In genomic region chr9:54863363-54864281, GRCm38 (mm10) we compare ENCODE assay signal across 8 mouse cellular contexts. TPM values are rescaled to one million over a fixed set of nuclear protein-coding genes. Genes with fewer than 3 reads are reported as not detected.
DNase-seq lines count a peak whose midpoint lies in the region; ATAC-seq and TF ChIP-seq lines count a peak whose summit lies in the region.

TSS of gene Ireb2 (plus strand) at chr9:54863789.

- peak within 1 kb of the TSS; percentile 75 to 97 for H3K4me3 ChIP-seq in MEL (ENCODE audit: control insufficient read depth in 1 of 2, insufficient read depth in 1 of 2, low read depth in 2 of 2, low read length in 2 of 2)
- H3K4me3 ChIP-seq in cerebellum, adult 2 months (replicated peaks; ENCODE audit: insufficient read depth, low read depth, low read length), result peak within 1 kb of the TSS; percentile 94
- peak within 1 kb of the TSS; percentile 96 for H3K4me3 ChIP-seq in lung, embryonic 16.5 days (ENCODE audit: low read length)

- H3K27ac ChIP-seq in MEL (ENCODE audit: control insufficient read depth, low read depth, low read length), result peak within 1 kb of the TSS; percentile 54
- H3K27ac ChIP-seq in cerebellum, adult 2 months (ENCODE audit: insufficient read depth, low read length), result no peak within 1 kb of the TSS
- peak within 1 kb of the TSS; percentile 92 for H3K27ac ChIP-seq in lung, embryonic 16.5 days (ENCODE audit: low read length)

- peak; percentile 93 to 97 for ATAC-seq in hematopoietic stem cell, adult 5-6 weeks (replicated peaks in 1 of 2; ENCODE audit: insufficient read depth in 1 of 2, low FRiP score in 2 of 2, low TSS enrichment in 1 of 2, low read depth in 1 of 2, poor library complexity in 2 of 2, severe bottlenecking in 2 of 2)
- peak; percentile 99 for ATAC-seq in lung, embryonic 16.5 days (ENCODE audit: low read depth)

- H3K4me1 ChIP-seq in MEL (ENCODE audit: control insufficient read depth in 1 of 2, insufficient read depth in 2 of 2, low read length in 2 of 2), result peaks cover 0 to 4% of the 10 kb centered on the region in 2 experiments; a peak in 2 of 4 replicates
- H3K4me1 ChIP-seq in cerebellum, adult 2 months (ENCODE audit: control insufficient read depth, insufficient read depth, low read length), result peaks cover 9% of the 10 kb centered on the region
- H3K4me1 ChIP-seq in lung, embryonic 16.5 days (replicated peaks; ENCODE audit: control insufficient read depth, insufficient read depth, low read length), result peaks cover 12% of the 10 kb centered on the region

- no peak for TF ChIP-seq CTCF in MEL (IDR thresholded peaks at IDR 0.05 in 2 of 3, conservative IDR thresholded peaks at IDR 0.05 in 1 of 3; ENCODE audit: control insufficient read depth in 1 of 3, insufficient read depth in 1 of 3, low read depth in 2 of 3, low read length in 3 of 3, poor library complexity in 1 of 3, severe bottlenecking in 1 of 3)
- no peak for TF ChIP-seq CTCF in cerebellum, adult 2 months (IDR thresholded peaks at IDR 0.05; ENCODE audit: borderline replicate concordance, insufficient read depth, low read depth, low read length)

- H3K9ac ChIP-seq in MEL (ENCODE audit: control insufficient read depth, low read depth, low read length, poor library complexity, severe bottlenecking), result peak within 1 kb of the TSS; percentile 96
- peak within 1 kb of the TSS; percentile 99 for H3K9ac ChIP-seq in lung, embryonic 16.5 days (ENCODE audit: low read length)

- peaks cover 27% of the 10 kb centered on the region for H3K79me2 ChIP-seq in MEL (ENCODE audit: control insufficient read depth, insufficient read depth, low read length, poor library complexity)

- peak within 1 kb of the TSS; percentile 84 for H3K4me2 ChIP-seq in lung, embryonic 16.5 days (ENCODE audit: low read depth, low read length)

- no peak for TF ChIP-seq RAD21 in MEL (IDR thresholded peaks at IDR 0.05; ENCODE audit: low read depth, low read length)

- under 1% methylated on average over 72 of the region's 72 CpGs for WGBS in cerebellum, adult 2 months
- WGBS in lung, embryonic 16.5 days, result 0% methylated on average over 71 of the region's 72 CpGs

- H3K27me3 ChIP-seq in MEL (ENCODE audit: control insufficient read depth in 1 of 2, insufficient read depth in 2 of 2, low read length in 2 of 2), result peaks cover 0 to 3% of the 10 kb centered on the region in 2 experiments; a peak in 1 of 4 replicates
- no peaks in the 10 kb centered on the region for H3K27me3 ChIP-seq in cerebellum, adult 2 months (ENCODE audit: control insufficient read depth, insufficient read depth, low read length)
- no peaks in the 10 kb centered on the region; the same call in 1 of the 2 replicates for H3K27me3 ChIP-seq in lung, embryonic 16.5 days (ENCODE audit: control insufficient read depth, insufficient read depth, low read depth, low read length)

- peak; percentile 97 for DNase-seq in MEL (ENCODE audit: low read depth, low spot score)
- DNase-seq in cerebellum, adult 2 months, result peak; percentile 98
- peak; percentile 99 for DNase-seq in forelimb bud, embryonic 11.5 days (ENCODE audit: low read depth, low spot score)
- DNase-seq in layer of hippocampus, adult 9-10 months (ENCODE audit: low spot score), result peak; percentile 96
- DNase-seq in ovary, postnatal 10 days (ENCODE audit: low spot score), result peak; percentile 97
- peak; percentile 98 to 100 for DNase-seq in thymus, postnatal 10 days (ENCODE audit: low spot score in 2 of 2)

- peak; percentile 60 to 71; a peak in 2 of 4 replicates for TF ChIP-seq POLR2A in MEL (IDR thresholded peaks at IDR 0.05; ENCODE audit: control insufficient read depth in 1 of 2, insufficient read depth in 1 of 2, low read depth in 1 of 2, low read length in 2 of 2, poor library complexity in 1 of 2)
- TF ChIP-seq POLR2A in cerebellum, adult 2 months (IDR thresholded peaks at IDR 0.05; ENCODE audit: borderline replicate concordance, insufficient read depth, low read length), result peak; percentile 74

- H3K36me3 ChIP-seq in MEL (ENCODE audit: control insufficient read depth in 1 of 2, insufficient read depth in 2 of 2, low read length in 2 of 2), result peaks cover 20 to 25% of the 10 kb centered on the region in 2 experiments
- H3K36me3 ChIP-seq in lung, embryonic 16.5 days (ENCODE audit: control insufficient read depth, insufficient read depth, low read length), result peaks cover 15% of the 10 kb centered on the region

- TF ChIP-seq EP300 in MEL (IDR thresholded peaks at IDR 0.05; ENCODE audit: low read depth in 1 of 2, low read length in 2 of 2), result no peak

- H3K9me3 ChIP-seq in MEL (replicated peaks; ENCODE audit: insufficient read depth, low read length), result no peaks in the 10 kb centered on the region
- H3K9me3 ChIP-seq in lung, embryonic 16.5 days (ENCODE audit: control insufficient read depth, low read length), result no peaks in the 10 kb centered on the region

TF ChIP-seq in MEL, 35 proteins besides CTCF, POLR2A, EP300 and RAD21:
- TF ChIP-seq POLR2AphosphoS5 (IDR thresholded peaks at IDR 0.05; ENCODE audit: borderline replicate concordance, low read depth, low read length), result no peak
- no peak for TF ChIP-seq SMC3 (IDR thresholded peaks at IDR 0.05; ENCODE audit: low read depth, low read length)
- peak; percentile 43; the same call in 1 of the 2 replicates for TF ChIP-seq UBTF (IDR thresholded peaks at IDR 0.05; ENCODE audit: borderline replicate concordance, insufficient read depth, low read depth, low read length)
- 0 out of 2 replicates have a peak, but pooled peaks have one; percentile 6 for TF ChIP-seq TCF12 (IDR thresholded peaks at IDR 0.05; ENCODE audit: low read depth, low read length)
- peak; percentile 64 for TF ChIP-seq NELFE (IDR thresholded peaks at IDR 0.05; ENCODE audit: low read depth, low read length)
- TF ChIP-seq MAZ (IDR thresholded peaks at IDR 0.05; ENCODE audit: low read depth, low read length), result peak; percentile 55; the same call in 1 of the 2 replicates
- peak; percentile 76 for TF ChIP-seq ELF1 (IDR thresholded peaks at IDR 0.05; ENCODE audit: low read depth, low read length)
- TF ChIP-seq ZNF384 (IDR thresholded peaks at IDR 0.05; ENCODE audit: low read depth, low read length), result no peak
- TF ChIP-seq HCFC1 (IDR thresholded peaks at IDR 0.05; ENCODE audit: low read depth, low read length), result peak; percentile 86
- no peak for TF ChIP-seq GABPA (IDR thresholded peaks at IDR 0.05; ENCODE audit: low read depth, low read length)
- TF ChIP-seq POLR2AphosphoS2 (IDR thresholded peaks at IDR 0.05; ENCODE audit: low read length), result peak; percentile 62; the same call in 1 of the 2 replicates
- TF ChIP-seq NRF1 (IDR thresholded peaks at IDR 0.05; ENCODE audit: insufficient read depth, low read depth, low read length, poor library complexity, severe bottlenecking), result peak; percentile 85
- no peak for TF ChIP-seq BHLHE40 (IDR thresholded peaks at IDR 0.05; ENCODE audit: borderline replicate concordance, low read depth, low read length)
- no peak for TF ChIP-seq USF2 (IDR thresholded peaks at IDR 0.05; ENCODE audit: borderline replicate concordance in 1 of 2, insufficient read depth in 1 of 2, low read depth in 1 of 2, low read length in 2 of 2)
- no peak for TF ChIP-seq TBP (IDR thresholded peaks at IDR 0.05; ENCODE audit: low read depth, low read length)
- TF ChIP-seq CHD2 (IDR thresholded peaks at IDR 0.05; ENCODE audit: low read length), result peak; percentile 99
- TF ChIP-seq MXI1 (IDR thresholded peaks at IDR 0.05; ENCODE audit: low read depth, low read length), result peak; percentile 48; the same call in 1 of the 2 replicates
- TF ChIP-seq JUND (IDR thresholded peaks at IDR 0.05; ENCODE audit: low read depth, low read length), result no peak
- no peak for TF ChIP-seq CHD1 (IDR thresholded peaks at IDR 0.05; ENCODE audit: low read depth, low read length)
- TF ChIP-seq TAL1 (IDR thresholded peaks at IDR 0.05; ENCODE audit: low read length), result no peak
- TF ChIP-seq MAX (IDR thresholded peaks at IDR 0.05; ENCODE audit: low read length), result no peak
- TF ChIP-seq GATA1 (IDR thresholded peaks at IDR 0.05; ENCODE audit: low read depth, low read length), result no peak
- no peak for TF ChIP-seq ETS1 (IDR thresholded peaks at IDR 0.05; ENCODE audit: low read depth, low read length)
- TF ChIP-seq SIN3A (IDR thresholded peaks at IDR 0.05; ENCODE audit: low read length), result peak; percentile 87
- TF ChIP-seq MYC (IDR thresholded peaks at IDR 0.05; ENCODE audit: low read depth, low read length), result no peak
- no peak for TF ChIP-seq MAFK (IDR thresholded peaks at IDR 0.05; ENCODE audit: borderline replicate concordance, low read depth, low read length)

RNA-seq across cellular contexts. Expression of gene Ireb2, which starts in this region (rescaled TPM):
- 13.8 and 16.0 TPM in 2 replicates for total RNA-seq in MEL (2012; rRNA removed)
- polyA plus RNA-seq in MEL (2012; ENCODE audit: insufficient read depth in 1 of 2, insufficient read length in 2 of 2, low read depth in 1 of 2, low replicate concordance in 2 of 2, missing spikeins in 1 of 2), result 10 to 100 TPM; 25.1 to 26.4 TPM
- polyA plus RNA-seq in cerebellum, adult 2 months (2012; rRNA removed), result 28.0 and 30.1 TPM in 2 replicates
- 54.0 and 61.2 TPM in 2 replicates for total RNA-seq in hematopoietic stem cell, adult 5-6 weeks (2017)
- polyA plus RNA-seq in lung, embryonic 16.5 days (2015; fragmentation: Nextera tagmentation; extraction: Ambion mirVana), result 29.7 and 32.1 TPM in 2 replicates
